Mouse (Mus musculus) ES-E14 (cell line): Measurements from ENCODE around the gene Arhgef11. TPM values are rescaled to one million over a fixed set of nuclear protein-coding genes. Genes with fewer than 3 reads are reported as not detected.

Experiments used
- DNase-seq: peaks from one replicate; pipeline ENCODE4 v3.0.0-alpha.2; 2013; ENCODE audit warnings: low read depth, low spot score
- H3K27ac ChIP-seq: 2 replicates; pipeline ENCODE4 v1.5.1; 2012; ENCODE audit warnings: low read depth, mild to moderate bottlenecking, low read length, moderate library complexity, mixed read lengths; ENCODE audit not compliant: poor library complexity, insufficient read depth, severe bottlenecking
- H3K36me3 ChIP-seq: 2 replicates; pipeline ENCODE4 v1.6.1; 2012; ENCODE audit warnings: mild to moderate bottlenecking, low read length, moderate library complexity, mixed read lengths; ENCODE audit not compliant: control insufficient read depth, poor library complexity, insufficient read depth, severe bottlenecking
- H3K4me1 ChIP-seq, 2 experiments: fragments of 150-350 bp in 1 of 2; sonication (generic) in 1 of 2; 2 replicates each; pipeline ENCODE4 v1.6.1; 2012; ENCODE audit warnings: low read length in 2 of 2, mild to moderate bottlenecking in 1 of 2, mixed read lengths in 1 of 2; ENCODE audit not compliant: control insufficient read depth in 2 of 2, insufficient read depth in 2 of 2, poor library complexity in 1 of 2
- H3K4me3 ChIP-seq, 2 experiments: fragments of 150-350 bp in 1 of 2; sonication (generic) in 1 of 2; 2 replicates each; pipeline ENCODE4 v1.5.1; 2012; ENCODE audit warnings: low read length in 2 of 2, low read depth in 1 of 2, mild to moderate bottlenecking in 1 of 2, mixed read lengths in 1 of 2; ENCODE audit not compliant: insufficient read depth in 1 of 2, poor library complexity in 1 of 2, severe bottlenecking in 1 of 2
- H3K9ac ChIP-seq: 2 replicates; pipeline ENCODE4 v1.6.1; 2012; ENCODE audit warnings: low read depth, mild to moderate bottlenecking, low read length, mixed read lengths; ENCODE audit not compliant: poor library complexity, insufficient read depth, severe bottlenecking
- H3K9me3 ChIP-seq: fragments of 150-350 bp; sonication (generic); 2 replicates; pipeline ENCODE4 v1.6.1; 2012; ENCODE audit warnings: low read depth, mild to moderate bottlenecking, low read length; ENCODE audit not compliant: control insufficient read depth, insufficient read depth
- CHD2 ChIP-seq: IDR thresholded peaks from 2 replicates; pipeline ENCODE4 v1.6.1; 2014; ENCODE audit warnings: mild to moderate bottlenecking, low read depth, low read length, inconsistent platforms
- HCFC1 ChIP-seq: IDR thresholded peaks from 2 replicates; pipeline ENCODE4 v1.6.1; 2012; ENCODE audit warnings: low read length, inconsistent platforms, borderline replicate concordance; ENCODE audit not compliant: insufficient read depth
- MAFK ChIP-seq: IDR thresholded peaks from 2 replicates; pipeline ENCODE4 v1.6.1; 2014; ENCODE audit warnings: mild to moderate bottlenecking, low read depth, low read length, inconsistent platforms; ENCODE audit not compliant: insufficient read depth
- ZC3H11A ChIP-seq: IDR thresholded peaks from 2 replicates; pipeline ENCODE4 v1.6.1; 2012; ENCODE audit warnings: low read depth, mild to moderate bottlenecking, inconsistent platforms, low read length, borderline replicate concordance
- ZNF384 ChIP-seq: IDR thresholded peaks from 2 replicates; pipeline ENCODE4 v1.6.1; 2012; ENCODE audit warnings: low read depth, low read length, inconsistent platforms
- in situ Hi-C, 2 experiments: fragments of 600-800 bp; cut with MboI; formaldehyde crosslinking; loops; one replicate each; pipeline ENCODE4 v1.15.1; 2025; ENCODE audit warnings: low sequenced_read_pairs in 2 of 2, inconsistent platforms in 1 of 2; ENCODE audit not compliant: unreplicated experiment in 2 of 2
- total RNA-seq: library from RNA; depleted of rRNA; stranded (reverse); fragments of 300-350 nt; gene quantifications from 2 replicates; pipeline ENCODE4 v1.2.3, GENCODE M21; 2012

Arhgef11 gene
- total RNA-seq, 1 experiment: 14.1 TPM

DNA sequence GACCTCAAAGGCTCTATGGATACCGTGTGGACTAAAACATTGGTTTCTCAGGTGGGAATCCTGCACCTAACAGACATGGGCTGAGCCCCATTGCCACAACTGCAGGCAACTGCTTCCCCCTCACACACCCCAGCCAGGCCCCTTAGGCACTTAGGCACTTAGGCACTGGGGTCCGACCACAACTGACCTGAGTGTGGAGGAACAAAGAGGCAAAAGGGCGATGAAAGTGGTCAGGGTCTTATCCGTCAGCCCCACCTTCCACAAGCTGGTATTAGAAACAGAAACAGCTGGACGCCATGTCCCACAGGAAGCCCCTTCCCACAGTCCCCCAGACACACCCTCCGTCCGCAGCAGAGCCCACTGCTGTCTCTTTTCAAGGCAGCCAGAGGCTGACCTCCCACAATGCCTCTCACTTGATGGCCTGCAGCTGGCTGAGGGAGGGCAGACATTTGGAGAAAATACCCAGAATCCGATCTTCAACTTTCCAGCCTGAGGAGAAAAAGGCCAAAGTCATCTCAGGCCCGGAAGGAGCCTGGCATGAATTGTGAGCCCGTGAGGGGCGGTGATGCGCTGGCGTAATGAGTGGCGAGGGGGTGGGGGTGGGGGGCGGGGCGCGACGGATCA lies 127.8 kb downstream of the Arhgef11 start:
- in situ Hi-C loops: no loop called here
- no peak for DNase-seq
- peaks cover 0 to 2% of the 10 kb centered on the region in 2 experiments; a peak in 1 of 4 replicates for H3K4me1 ChIP-seq
- no peak overlapping the region for H3K4me3 ChIP-seq
- no peak overlapping the region for H3K27ac ChIP-seq
- TF ChIP-seq CHD2: no peak
- TF ChIP-seq ZNF384: no peak
- no peak for TF ChIP-seq HCFC1
- TF ChIP-seq ZC3H11A: no peak
- no peak for TF ChIP-seq MAFK
- H3K36me3 ChIP-seq: no peaks in the 10 kb centered on the region
- H3K9ac ChIP-seq: no peak overlapping the region
- no peaks in the 10 kb centered on the region for H3K9me3 ChIP-seq

DNA sequence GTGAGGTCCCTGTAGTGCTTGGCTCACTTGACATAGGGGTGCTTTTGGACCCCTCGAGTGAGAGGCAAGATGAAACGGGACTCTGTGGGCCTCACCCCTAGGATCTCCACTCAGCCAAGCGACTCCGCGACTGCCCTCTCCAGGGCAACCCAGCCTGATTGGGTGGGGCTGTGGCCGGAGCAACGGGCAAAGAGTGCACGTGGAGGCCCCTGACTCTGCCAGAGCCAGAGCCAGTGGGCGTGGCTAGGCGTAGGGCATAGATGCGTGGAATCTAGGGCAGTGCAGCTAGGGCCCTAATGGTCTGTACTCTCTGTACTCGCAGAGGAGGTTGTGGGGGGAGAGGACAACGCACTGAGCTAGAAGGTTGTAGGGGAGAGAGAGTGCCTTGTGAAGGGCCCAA lies 131.1 kb downstream of the Arhgef11 start, which contains the start of gene Lrrc71:
Lrrc71 (minus strand) TSS at position 195 of the 400 bp plus-strand sequence.
- no peak within 1 kb of the TSS for H3K27ac ChIP-seq
- in situ Hi-C loops: no loop called here
- no peak for DNase-seq
- no peak within 1 kb of the TSS for H3K4me3 ChIP-seq
- H3K4me1 ChIP-seq: peaks cover 0 to 2% of the 10 kb centered on the region in 2 experiments; a peak in 1 of 4 replicates
- H3K9ac ChIP-seq: no peak within 1 kb of the TSS
- no peak for TF ChIP-seq MAFK
- no peak for TF ChIP-seq ZNF384
- no peak for TF ChIP-seq ZC3H11A
- no peak for TF ChIP-seq CHD2
- TF ChIP-seq HCFC1: no peak
- no peaks in the 10 kb centered on the region for H3K9me3 ChIP-seq
- H3K36me3 ChIP-seq: no peaks in the 10 kb centered on the region

GRCm38 (mm10) chr3:87749036-87749435 lies 131.7 kb downstream of the Arhgef11 start:
- Histone ChIP-seq H3K4me3 (no peak overlapping the region), H3K4me1 (peaks cover 0 to 3% of the 10 kb centered on the region in 2 experiments; a peak in 1 of 4 replicates), H3K9me3 (no peaks in the 10 kb centered on the region), H3K9ac (no peak overlapping the region), H3K27ac (no peak overlapping the region), H3K36me3 (no peaks in the 10 kb centered on the region)
- peak; percentile 77 for DNase-seq
- no peak for TF ChIP-seq HCFC1
- peak; percentile 15; the same call in 1 of the 2 replicates for TF ChIP-seq ZC3H11A
- in situ Hi-C loops: no loop called here

DNA sequence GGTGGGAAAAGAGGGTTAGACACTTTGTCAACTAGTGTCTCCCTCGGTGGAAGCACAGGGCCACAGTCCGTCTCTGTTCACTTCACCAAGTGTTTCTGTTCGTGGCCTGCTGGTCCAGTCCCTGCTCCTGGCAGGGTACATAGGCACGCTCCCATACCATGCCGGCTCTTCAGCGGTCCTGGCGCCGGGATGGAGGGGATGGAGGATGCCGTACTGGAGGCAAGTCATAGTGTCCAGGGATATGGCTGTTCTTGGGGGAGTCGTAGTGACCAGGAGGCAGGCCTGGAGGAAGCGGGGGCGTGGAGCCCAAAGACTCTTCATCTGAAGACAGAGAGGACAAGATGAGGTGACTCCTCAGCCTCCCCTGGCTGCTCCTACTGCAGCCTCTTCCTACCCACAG lies 132.6 kb downstream of the Arhgef11 start:
- H3K9ac ChIP-seq: no peak overlapping the region
- H3K9me3 ChIP-seq: no peaks in the 10 kb centered on the region
- H3K36me3 ChIP-seq: no peaks in the 10 kb centered on the region
- TF ChIP-seq HCFC1 (no peak), CHD2 (no peak), ZC3H11A (no peak), MAFK (no peak), ZNF384 (no peak)
- no peak overlapping the region for H3K4me3 ChIP-seq
- in situ Hi-C loops: no loop called here
- DNase-seq: no peak
- H3K4me1 ChIP-seq: peaks cover 0 to 3% of the 10 kb centered on the region in 2 experiments; a peak in 1 of 4 replicates
- H3K27ac ChIP-seq: no peak overlapping the region

GRCm38 (mm10) chr3:87752567-87752966 lies 135.2 kb downstream of the Arhgef11 start:
- TF ChIP-seq CHD2 (no peak), HCFC1 (no peak), MAFK (no peak), ZNF384 (no peak), ZC3H11A (no peak)

More at GRCm38 (mm10) chr3:87752567-87752966, 135.2 kb downstream of the Arhgef11 start:
- DNase-seq: no peak
- Histone ChIP-seq H3K9ac (no peak overlapping the region), H3K27ac (no peak overlapping the region), H3K36me3 (no peaks in the 10 kb centered on the region), H3K9me3 (no peaks in the 10 kb centered on the region), H3K4me3 (no peak overlapping the region), H3K4me1 (peaks cover 0 to 5% of the 10 kb centered on the region in 2 experiments; a peak in 1 of 4 replicates)
- in situ Hi-C loops: no loop called here
